Mouse (Mus musculus) cerebellum, postnatal 4 days (tissue): ENCODE measurements around the gene Atp12a.

ENCODE experiments used
- DNase-seq, 2 experiments: peaks; one replicate each; pipeline ENCODE4 v3.0.0; 2022; ENCODE audit warnings: low spot score in 2 of 2, mixed read lengths in 1 of 2

The Atp12a gene

DNA sequence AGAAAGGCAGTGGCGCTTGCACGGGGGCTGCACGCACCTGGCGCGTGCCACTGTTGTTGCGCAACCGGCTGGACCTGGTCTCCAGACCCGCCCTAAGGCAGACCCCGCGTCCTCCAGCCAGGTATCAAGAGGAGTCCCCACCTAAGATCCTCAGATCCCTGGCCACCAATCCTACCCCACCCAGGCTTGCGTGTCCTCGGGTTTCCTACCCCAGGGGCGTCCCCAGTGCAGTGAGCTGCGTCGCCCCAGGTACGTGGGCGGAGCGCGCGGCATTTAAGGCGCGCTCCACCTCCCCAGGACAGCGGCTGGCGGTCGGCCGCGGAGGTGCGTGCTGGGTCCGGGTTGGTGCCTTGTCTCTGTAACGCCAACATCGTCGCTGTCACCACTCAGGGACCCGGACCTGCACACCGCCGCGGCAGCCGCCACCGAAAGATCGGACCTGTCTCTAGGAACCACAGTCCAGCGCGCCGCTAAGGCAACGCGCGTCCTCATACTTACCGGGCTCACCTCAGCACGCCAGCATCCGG is at the start of gene Atp12a:
Atp12a (plus strand) TSS at position 358 of the 527 bp plus-strand sequence.
- no peak for DNase-seq

DNA sequence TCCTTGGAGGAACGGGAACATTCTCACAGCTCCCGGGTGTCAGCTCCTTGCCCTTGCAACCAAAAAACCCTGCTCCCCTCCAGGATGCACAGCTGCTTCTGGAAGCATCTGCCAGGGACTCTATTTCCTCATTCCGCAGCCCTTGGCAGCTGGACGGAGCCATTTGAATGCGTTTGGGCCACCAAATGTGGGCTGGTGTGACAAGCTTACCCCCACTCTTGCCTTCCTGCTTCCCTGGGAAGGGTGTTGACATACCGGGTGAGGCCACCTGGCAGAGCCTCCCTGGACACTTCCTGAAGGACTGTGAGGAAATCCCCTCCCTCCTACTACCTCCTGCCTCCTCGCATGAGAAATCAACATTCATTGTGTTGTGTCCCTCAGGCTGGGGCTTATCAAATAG is 49.3 kb upstream of the Atp12a start:
- no peak for DNase-seq

DNA sequence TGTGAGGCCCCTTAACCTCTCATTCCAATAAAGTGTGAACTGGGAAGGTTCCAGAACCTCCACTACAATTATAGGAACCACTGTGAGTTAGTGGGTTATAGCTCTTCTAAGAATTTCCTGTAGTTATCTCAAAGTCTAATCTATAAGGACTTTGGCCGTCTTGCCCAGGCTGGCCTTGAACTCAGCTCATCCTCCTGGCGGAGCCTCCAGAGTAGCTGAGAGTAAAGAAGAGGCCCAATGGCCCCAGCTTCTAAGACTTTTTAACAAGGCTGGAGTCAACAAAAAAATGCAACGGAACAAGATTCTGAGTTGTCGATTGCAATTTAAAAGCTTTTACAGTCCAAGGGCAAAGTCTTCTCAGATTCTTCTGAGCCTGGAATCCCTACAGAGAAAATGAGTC is 48.5 kb upstream of the Atp12a start:
- DNase-seq: no peak

DNA sequence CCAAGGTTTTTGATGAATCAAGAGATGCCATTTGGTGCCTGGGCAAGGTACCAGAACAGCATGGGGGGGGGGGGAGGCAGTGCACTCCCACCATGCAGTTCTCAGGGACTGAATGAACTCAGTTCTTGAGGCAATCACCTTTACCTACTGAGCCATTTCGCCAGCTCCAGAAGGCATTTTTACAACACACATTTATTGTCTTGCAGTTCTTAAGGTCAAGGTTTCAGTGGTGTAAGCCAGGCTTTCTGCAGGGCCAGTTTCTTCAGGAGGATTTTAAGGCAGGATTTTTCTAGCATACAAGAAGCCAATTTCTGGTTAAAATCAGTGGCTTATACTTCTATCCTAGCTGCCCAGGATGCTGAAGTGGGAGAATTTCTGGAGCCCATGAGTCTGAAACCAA is 41.9 kb upstream of the Atp12a start:
- no peak for DNase-seq

DNA sequence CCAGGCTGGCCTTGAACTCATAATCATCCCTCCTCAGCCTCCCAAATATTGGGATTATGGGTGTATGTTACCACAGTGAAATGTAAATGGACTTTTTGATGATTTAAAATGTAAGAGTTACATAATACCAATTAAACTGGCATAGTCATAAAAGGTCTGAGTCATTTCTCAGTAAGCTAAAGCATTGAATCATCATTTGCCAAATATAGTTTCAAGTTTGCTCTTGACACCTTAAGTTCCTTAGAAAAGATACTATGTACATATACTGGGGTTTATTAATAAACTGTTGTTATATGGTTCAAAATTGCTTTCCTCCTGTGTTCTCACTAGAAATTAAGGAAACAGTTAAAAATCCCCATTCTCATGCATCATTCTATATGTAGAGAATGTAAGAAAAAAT is 39.8 kb upstream of the Atp12a start:
- DNase-seq: no peak

DNA sequence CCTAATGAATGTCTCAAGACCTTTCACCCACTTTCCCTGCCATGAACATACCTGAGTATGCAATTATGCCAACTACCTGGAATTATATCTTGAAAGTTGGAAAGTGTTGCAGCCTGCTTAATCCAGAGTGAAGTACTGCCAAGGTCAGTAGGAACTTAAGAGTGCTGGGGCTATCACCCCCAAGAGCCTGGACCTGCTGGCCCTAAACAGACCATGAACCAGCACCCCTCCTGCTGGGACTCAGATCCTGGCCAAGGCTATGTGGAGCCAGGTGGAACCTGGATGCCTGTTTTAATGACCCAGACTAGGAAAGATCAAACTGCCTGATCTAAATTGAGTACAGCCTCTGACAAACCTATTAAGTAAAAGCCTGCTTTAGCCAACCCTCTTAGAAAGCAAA is 31.2 kb upstream of the Atp12a start:
- no peak for DNase-seq

DNA sequence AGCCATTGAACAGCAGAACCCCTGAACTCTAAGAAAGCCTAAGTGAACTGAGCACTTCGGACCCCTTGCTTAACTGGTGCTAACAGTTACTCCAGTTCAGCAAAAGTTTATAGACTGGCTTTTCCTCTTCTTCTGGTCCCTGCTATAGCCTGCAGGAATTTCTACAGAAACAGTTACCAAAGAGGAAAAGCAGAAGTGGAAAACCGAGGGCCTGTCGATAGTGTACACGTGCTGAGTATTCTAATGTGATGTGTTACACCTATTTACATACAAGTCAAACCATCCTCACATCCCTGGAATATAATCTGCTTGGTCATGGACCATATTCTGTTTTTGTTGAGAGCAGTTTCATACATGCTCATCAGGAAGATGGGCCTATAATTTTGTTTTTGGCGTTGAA is 30.4 kb upstream of the Atp12a start:
- DNase-seq: no peak

DNA sequence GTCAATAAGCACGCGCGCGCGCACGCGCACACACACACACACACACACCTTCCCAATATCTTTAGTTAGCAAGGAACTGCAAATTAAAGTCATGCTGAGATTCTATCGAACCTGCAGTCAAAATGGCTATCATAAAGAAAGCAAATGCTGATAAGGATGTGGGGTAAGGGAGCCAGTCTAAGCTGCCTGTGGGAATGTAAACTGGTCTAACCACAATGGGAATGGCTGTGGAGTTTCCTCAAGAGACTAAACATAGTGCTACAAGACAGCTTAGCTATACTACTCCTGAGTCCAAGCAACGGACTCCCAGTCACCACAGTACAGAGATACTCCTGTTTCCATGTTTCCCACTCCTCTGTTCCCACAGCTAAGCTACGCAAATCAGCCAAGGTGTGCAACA is 28.8 kb upstream of the Atp12a start:
- DNase-seq: no peak

DNA sequence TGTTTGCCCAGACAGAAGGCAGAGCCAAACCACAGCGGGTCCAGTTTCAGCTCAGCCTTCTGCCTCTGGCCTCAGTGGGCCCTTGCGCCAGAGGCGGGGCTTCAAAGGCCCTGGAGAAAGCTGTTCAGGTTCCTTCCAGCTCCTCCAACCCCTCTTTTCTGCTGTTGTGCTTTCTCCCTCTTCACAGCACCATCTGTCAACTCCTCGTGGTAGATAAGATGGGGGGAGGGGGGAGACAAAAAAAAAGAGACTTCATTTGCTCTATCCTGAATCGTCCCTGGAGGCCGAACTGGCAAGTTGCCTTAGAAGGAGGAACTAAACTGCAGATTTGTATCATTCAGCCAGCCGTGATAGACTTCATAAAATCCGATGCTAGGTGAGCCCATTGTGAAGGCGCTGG is 27.8 kb upstream of the Atp12a start:
- peak in 1 of 2 experiments; percentile 32 for DNase-seq

DNA sequence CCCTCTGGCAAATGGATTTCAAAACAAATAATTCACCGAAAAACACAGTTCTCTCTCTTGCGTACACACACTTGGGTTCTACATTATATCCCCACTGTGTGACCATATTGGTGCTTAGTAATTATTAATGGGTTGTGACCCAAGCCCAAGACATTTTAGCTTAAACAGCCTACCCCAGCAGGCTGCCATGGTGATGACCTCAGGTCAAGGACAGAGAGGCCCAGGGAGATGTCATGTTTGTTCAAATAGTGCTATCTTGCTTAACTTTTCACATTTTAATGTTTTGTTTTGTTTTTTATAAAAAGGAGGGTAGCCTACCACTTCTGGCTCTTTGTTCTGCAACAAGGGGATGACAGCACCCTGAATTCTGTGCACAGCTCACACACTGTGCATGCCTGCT is 27.2 kb upstream of the Atp12a start:
- no peak for DNase-seq

DNA sequence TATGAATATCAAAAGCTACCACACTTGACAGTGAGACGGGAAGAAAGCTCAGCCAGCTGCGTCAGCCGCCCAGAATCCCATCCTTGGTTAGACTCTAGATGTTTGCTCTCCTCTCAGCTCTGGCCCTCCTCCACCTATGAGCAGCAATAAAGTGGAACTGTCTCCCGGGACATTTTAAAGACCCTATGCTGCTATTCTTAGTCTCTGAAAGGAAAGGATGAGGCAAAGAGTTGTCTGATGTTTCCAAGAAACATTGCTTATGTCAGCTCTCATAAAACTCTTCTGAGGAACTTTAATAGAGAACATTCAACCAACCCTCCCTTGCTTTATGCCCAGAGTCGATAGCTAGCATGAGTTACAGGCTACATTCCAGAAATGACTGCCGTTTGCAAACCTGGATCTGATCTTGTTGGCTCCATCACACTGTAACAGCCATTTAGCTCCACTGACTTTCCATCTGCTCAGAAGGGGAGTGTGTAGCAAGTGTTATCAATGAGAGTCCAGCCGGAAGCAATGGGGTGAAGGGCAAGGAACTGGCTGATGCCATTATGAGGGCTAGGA is 25.9 kb upstream of the Atp12a start:
- no peak for DNase-seq

DNA sequence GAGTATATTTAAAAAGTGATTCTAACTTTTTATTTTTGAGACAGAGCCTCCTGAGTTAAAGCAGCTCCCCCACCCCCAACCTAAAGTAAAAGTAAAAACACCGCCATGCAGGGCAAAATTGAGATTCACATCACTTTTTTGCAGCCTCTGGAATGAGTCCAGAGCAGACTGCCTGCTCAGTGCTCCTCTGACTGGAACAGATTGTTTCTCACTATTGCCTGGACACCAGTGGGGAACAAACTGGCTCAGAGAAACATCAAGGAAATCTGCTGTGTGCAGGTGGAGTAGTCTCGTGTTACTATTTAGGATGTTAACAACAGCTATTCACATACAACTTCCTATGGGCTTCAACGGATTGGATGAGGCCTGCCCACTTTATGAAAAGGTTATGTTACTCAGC is 16.2 kb upstream of the Atp12a start:
- DNase-seq: no peak

DNA sequence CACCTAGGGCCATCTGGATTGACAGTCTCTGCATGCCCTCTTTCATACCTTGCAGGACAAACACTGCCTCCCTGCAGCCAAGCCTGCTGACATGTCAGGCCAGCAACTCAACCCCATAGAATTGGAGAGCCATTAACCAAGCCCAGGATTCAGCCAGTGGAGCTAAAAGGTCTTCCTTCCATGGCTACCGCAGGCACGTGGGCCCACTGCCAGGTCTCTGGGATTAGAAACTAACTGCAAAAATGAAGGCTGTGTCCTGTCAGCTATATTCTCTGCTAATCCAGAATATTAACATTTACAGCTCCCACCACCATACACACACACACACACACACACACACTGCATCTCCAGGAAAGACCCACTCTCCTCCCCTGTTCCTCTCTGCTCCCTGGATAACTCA is 15.3 kb upstream of the Atp12a start:
- peak in 1 of 2 experiments; percentile 19 for DNase-seq

DNA sequence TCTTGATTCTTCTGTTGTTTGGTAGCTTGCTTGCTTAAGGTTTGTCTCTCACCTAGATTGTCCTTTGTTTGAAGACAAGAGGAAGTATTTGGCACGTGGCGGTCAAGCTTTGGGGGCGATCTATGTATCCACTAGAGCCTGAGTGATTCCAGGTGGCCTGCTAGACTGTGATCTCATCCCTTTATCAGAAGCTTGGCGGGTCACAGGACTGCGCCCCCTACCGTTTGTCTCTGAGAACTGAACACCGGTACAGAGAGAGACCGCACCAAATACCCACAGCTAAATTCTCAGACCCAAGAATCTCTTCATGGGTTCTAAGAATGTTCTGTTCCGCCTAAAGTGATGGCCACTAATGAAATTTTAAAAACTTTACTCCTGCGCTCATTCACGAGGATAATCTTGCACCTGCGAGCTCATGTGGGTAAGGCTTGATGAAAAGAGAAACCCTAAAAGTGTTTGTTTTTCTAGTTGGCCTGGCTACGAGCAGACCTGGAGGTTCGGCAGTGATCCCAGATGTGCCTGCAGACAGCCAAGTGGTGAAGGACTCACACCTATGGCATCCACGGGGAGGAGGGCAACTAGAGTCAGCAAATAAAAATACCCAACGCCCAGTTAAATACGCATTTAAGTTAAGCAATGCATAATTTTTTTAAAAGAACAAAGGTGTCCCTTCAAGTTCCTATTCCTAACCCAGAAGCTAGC is 12.8 kb upstream of the Atp12a start:
- DNase-seq: peak in 1 of 2 experiments; percentile 23

DNA sequence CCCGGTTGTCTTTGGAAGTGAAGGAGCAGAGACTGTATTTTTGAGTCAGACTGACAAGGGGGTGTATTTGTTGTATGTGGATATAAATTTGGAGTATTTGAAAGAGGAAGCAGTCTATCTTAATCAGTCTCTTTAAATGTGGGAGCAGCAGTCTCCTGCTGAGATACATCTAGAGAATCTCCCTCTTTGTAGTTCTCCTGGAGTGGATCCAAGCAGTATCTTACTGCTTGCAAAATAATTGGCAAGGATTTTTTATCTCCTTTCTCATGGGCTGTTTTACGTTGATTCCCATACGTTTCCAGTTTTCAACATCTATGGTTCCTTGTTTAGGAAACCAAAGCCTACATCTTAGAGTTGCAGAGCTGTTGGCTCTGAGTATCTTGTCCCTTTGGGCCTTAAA is 10.1 kb upstream of the Atp12a start:
- DNase-seq: no peak

DNA sequence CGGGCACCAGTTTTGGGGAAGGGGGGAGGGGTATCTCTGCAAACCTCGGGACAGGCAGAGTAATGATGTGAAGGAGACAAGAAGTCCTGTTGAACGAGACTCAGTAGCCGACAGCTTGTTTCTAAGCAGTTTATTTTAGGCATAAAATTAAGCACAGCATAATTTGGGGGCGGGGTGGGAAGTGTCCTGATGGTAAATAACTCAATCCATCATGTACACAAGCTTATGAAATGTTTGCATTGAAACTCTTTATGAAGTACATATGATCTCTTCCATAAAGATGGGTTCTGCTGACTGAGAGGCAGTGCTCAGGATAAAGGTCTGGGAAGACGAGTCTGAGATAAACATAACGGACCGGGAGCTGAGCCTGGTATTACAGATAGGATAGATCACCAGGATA is 9.5 kb upstream of the Atp12a start:
- no peak for DNase-seq

DNA sequence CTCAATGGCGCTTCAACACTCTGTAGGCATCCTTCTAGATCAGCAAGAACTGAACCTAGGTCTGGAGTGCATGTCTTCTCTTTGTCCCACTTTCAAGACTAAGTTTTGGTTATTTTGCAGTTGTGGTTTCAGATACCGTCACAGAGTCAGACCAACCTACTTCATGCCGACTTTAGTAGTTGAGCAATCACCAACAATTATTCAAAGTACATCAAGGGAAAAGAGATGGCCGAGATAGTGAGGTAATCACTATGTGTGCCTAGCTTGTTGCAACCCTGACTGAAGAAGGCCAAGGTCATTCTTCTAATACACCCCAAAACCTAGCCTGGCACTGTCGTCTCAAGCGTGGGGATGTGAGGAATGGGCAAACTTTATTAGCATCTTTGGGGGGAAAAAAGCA is 8.7 kb upstream of the Atp12a start:
- DNase-seq: no peak

DNA sequence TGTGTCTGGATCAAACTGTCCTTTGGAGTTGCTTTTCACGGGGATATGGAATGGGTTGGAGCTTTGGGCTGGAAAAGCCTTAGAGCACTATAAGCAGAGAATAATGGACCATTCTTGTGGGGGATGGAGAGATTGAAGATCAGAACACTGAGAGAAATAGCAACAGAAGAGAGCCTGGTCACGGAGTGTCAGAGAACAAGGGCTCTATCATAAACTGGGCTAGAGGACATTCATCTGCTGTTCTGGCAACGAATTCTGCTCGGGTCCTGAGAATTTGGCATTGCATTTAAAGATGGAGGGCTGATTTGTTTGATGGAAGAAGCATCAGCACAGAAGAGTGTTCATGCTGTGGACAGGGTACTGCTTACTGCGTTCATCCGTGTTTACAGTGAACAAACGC is 6.4 kb upstream of the Atp12a start:
- DNase-seq: no peak

DNA sequence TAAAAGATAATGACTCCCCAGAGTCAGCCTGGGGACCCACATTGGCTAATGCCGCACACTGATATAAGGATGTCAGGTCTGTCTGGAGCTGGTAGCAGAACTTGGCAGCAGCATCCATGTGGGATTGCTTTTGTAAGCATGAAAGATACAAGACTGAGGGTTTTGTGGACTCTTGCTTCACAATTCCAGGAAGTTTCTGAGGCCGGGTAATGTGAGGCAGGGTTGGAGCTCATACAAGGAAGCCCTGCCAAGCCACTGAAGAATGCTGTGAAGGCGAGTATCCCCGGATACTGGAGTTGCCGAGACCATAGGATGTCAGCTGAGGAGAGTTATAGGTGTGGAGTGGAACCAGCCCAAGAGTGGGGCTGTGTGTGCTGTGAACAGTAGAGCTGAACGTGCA is 5.7 kb upstream of the Atp12a start:
- DNase-seq: no peak

DNA sequence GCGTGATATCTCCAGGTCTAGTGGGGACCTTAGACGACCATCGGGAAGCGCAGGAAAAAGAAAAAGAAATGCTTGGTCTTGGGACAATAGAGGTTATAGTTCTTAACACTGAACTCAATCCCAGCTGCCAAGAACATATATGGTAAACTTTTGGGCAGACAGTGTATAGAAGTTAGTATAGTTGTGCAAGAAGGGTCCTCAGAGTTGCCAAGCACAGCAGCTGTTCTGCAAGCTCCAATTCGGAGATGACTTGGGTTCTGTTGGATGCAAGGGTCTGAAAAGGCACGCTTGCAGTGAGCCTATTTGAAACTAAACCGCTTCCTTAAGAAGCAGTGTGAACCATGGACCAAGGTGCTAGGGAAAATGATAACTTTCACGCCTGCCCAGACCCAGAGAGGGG is 424 bp downstream of the Atp12a start:
- no peak for DNase-seq

DNA sequence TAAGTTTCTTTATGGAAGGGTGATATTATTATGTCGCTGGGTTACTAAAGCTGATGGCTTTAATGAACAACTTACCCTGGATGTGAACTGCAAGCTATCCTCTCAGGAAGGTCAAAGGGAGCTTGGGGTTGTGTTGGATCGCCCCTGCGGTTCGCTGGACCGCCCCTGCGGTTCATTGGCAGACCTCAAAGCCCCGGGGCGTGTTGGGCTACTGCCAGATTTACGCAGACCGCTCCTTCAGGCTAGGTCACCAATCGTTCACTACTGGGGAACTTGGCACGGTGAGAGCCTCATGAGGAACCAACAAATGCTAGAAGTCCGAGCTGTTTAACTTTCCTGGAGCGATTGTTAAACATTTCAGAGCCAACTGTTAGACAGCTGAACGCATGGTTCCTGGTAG is 1.8 kb downstream of the Atp12a start:
- no peak for DNase-seq

DNA sequence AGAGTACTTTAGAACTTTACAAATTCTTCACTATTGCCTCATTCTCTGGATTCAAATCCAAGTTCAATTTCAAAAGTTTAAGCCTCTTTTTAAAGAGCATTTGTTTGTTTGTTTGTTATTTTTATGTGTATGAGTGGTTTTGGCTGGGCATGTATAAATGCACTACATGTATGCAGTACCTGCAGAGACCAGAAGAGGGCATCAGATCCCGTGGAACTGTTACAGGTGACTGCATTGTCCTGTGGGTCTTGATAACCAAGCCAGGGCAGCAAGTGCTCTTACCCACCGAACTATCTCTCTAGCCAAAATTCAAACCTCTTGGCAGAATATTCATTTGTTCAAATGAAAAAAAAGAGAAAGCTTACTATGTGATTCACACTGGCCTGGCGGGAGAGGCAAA is 4.0 kb downstream of the Atp12a start:
- DNase-seq: peak in 1 of 2 experiments; percentile 31

DNA sequence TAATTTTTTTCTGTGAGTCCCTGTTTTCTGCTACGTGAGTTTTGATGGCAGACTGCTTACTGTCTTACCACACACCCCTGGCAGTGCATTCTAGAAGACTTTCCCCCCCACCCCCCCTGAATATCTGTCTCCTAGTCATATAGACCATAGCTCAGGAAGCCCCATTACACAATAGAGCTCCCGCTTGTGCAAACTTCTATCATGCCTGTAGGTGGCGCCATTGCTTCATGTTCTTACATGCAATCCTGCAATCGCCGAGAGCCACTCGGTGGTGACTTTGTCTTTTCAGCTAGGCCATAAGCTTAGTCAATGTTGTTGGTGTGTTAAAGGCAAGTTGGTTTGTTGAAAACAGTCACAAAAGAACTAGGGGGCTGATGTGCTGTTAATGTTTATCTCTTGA is 10.9 kb downstream of the Atp12a start:
- DNase-seq: peak; percentile 80

DNA sequence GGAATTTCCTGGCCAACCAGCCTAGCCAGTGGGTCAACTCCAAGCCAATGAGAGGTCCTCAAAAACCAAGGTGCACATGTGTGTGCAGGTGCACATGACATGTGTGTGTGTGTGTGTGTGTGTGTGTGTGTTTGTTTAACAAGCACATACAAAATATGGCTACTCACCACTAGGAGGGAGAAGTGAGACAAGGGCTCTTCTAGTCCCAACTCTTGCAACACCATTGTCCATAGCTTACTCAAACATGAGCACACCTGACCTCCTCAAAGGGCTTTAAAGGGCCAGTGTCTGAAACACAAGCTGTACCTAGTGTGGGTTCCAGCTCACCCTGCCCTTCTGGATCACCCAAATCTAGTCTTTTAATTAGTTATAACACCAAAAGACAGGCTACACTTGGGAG is 12.9 kb downstream of the Atp12a start:
- DNase-seq: no peak
